Mouse (Mus musculus): ENCODE measurements around the gene Stk16. TPM values are rescaled to one million over a fixed set of nuclear protein-coding genes. Genes with fewer than 3 reads are reported as not detected.

The Stk16 gene
- polyA plus RNA-seq, 1 experiment from 2014 or later, result 75.8 TPM

DNA sequence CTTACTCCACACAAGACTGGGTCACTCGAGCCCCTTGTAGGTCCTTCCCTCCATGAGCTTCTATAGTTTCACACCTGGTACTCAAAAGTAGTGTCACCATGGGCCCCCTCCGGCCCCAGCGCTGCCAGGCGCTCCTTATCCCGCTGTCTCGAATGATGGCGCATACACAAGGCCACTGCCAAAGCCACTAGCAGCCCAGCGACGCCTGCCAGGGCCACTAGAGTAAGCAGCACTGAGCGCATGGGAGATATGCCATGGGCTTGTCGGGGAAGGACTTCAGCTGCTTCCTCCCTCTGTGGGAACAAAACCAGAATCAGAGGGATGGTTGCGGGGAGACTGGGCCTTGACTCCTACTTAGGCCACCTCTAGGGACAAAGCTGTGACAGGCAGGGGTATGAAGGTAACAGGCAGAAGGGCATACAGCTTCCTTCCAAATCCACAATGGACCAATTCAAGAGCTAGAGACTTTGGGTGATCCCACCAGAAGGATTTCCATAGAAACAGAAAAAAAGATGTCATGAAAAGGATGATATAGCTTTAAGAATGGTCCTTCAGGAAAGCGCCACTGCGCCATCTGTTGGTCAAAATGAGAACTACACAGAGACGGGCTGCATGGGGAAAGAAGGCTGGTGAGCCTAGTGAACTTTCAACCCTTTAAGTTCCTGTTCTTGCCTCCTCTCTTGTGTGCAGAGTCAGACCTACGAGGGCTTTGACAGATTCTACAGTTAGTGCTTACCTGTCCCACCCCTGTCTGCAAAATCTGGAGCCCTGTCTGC lies 43.4 kb downstream of the Stk16 start:
- Histone ChIP-seq H3K9me3 (ENCODE audit: low read length) (no peaks in the 10 kb centered on the region), H3K4me3 (ENCODE audit: low read depth, low read length) (no peak overlapping the region), H3K27me3 (replicated peaks; ENCODE audit: insufficient read depth, low read length) (no peaks in the 10 kb centered on the region), H3K9ac (replicated peaks; ENCODE audit: low read depth) (no peak overlapping the region), H3K4me1 (ENCODE audit: insufficient read depth, low read depth, low read length) (no peaks in the 10 kb centered on the region), H3K4me2 (replicated peaks; ENCODE audit: low read depth, low read length) (no peak overlapping the region), H3K36me3 (ENCODE audit: insufficient read depth, low read length) (no peaks in the 10 kb centered on the region), H3K27ac (ENCODE audit: low read length) (no peak overlapping the region)
- TF ChIP-seq EP300 (IDR thresholded peaks at IDR 0.05) (no peak), CTCF (IDR thresholded peaks at IDR 0.05) (peak; percentile 93)
- ATAC-seq, result no peak
- peak; percentile 63 for DNase-seq (ENCODE audit: low spot score)
- 59% methylated on average over 16 of the region's 16 CpGs for WGBS

DNA sequence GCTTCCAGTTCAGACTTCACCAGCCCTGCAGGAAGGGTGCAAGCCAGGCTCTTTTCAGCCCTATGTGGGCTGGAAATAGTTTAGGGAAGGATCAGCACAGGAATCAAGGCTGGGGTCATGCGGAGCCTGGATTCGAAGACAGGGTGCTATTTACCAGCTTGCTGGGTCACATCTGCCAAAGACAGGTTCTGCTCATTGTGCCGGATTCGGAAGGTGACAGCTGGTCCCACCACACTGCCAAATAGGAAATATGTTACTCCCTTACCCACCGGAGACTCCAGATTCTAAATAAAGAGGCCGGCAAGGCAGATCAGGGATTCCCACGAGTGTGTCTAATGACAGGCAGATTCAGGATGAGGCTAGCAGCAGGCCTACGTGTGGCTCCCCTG lies 44.0 kb downstream of the Stk16 start:
- Histone ChIP-seq H3K4me2 (replicated peaks; ENCODE audit: low read depth, low read length) (no peak overlapping the region), H3K27ac (ENCODE audit: low read length) (no peak overlapping the region), H3K9ac (replicated peaks; ENCODE audit: low read depth) (no peak overlapping the region), H3K27me3 (replicated peaks; ENCODE audit: insufficient read depth, low read length) (no peaks in the 10 kb centered on the region), H3K4me1 (ENCODE audit: insufficient read depth, low read depth, low read length) (no peaks in the 10 kb centered on the region), H3K4me3 (ENCODE audit: low read depth, low read length) (no peak overlapping the region), H3K9me3 (ENCODE audit: low read length) (no peaks in the 10 kb centered on the region), H3K36me3 (ENCODE audit: insufficient read depth, low read length) (no peaks in the 10 kb centered on the region)
- DNase-seq (ENCODE audit: low spot score), result no peak
- ATAC-seq, result no peak
- WGBS, result 65% methylated on average over 8 of the region's 8 CpGs
- TF ChIP-seq CTCF (IDR thresholded peaks at IDR 0.05), result no peak
- no peak for TF ChIP-seq EP300 (IDR thresholded peaks at IDR 0.05)

DNA sequence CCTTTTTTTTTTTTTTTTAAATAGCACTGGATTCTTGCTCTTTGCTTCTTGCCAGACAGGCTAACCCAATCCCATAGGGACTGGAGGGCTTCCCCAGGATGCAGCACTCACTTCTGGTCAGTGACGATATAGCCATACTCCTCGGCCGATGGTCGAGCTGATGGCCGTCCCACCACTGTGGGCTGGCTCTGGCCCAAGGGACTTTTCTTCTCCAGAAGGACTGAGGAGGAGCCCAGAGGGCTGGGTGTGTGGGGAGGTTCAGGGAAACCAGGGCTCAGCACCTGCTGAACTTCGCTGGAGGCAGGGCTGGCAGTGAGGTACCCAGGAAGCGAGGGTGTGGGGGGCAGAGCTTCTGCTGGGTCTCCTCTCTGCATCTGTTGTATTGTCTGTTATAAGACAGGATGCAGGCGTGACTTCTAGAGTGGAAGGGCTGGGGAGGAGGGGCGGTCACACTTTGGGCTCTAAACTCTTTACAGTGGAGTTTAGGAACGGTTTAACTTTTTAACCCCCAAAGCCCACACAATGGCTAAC lies 44.9 kb downstream of the Stk16 start:
- 49% methylated on average over 10 of the region's 10 CpGs for WGBS
- Histone ChIP-seq H3K4me1 (ENCODE audit: insufficient read depth, low read depth, low read length) (no peaks in the 10 kb centered on the region), H3K27me3 (replicated peaks; ENCODE audit: insufficient read depth, low read length) (no peaks in the 10 kb centered on the region), H3K4me3 (ENCODE audit: low read depth, low read length) (no peak overlapping the region), H3K9me3 (ENCODE audit: low read length) (no peaks in the 10 kb centered on the region), H3K27ac (ENCODE audit: low read length) (no peak overlapping the region), H3K4me2 (replicated peaks; ENCODE audit: low read depth, low read length) (no peak overlapping the region), H3K36me3 (ENCODE audit: insufficient read depth, low read length) (no peaks in the 10 kb centered on the region), H3K9ac (replicated peaks; ENCODE audit: low read depth) (no peak overlapping the region)
- DNase-seq (ENCODE audit: low spot score), result no peak
- no peak for ATAC-seq
- TF ChIP-seq CTCF (IDR thresholded peaks at IDR 0.05) (no peak), EP300 (IDR thresholded peaks at IDR 0.05) (no peak)

DNA sequence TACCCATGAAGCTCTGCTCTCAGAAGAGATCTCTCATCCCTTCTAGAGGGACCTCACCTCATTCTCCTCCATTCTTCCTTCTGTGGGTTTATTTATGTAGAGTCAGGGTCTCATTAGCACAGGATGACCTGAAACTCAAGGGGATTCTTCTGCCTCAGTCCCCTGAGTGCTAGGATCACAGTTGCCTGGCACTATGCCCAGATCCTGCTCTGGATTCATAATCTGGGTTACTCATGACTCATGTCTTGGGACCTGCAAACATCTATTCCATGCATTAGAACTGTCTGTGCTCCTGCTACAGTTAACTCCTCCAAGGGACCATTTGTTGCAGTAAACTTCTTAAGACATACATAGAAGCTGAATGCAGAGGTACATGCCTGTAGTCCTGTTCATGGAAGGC lies 50.6 kb downstream of the Stk16 start:
- Histone ChIP-seq H3K4me3 (ENCODE audit: low read depth, low read length) (no peak overlapping the region), H3K4me1 (ENCODE audit: insufficient read depth, low read depth, low read length) (no peaks in the 10 kb centered on the region), H3K27ac (ENCODE audit: low read length) (no peak overlapping the region), H3K27me3 (replicated peaks; ENCODE audit: insufficient read depth, low read length) (peaks cover 15% of the 10 kb centered on the region), H3K36me3 (ENCODE audit: insufficient read depth, low read length) (no peaks in the 10 kb centered on the region), H3K9ac (replicated peaks; ENCODE audit: low read depth) (no peak overlapping the region), H3K4me2 (replicated peaks; ENCODE audit: low read depth, low read length) (no peak overlapping the region), H3K9me3 (ENCODE audit: low read length) (no peaks in the 10 kb centered on the region)
- no peak for TF ChIP-seq CTCF (IDR thresholded peaks at IDR 0.05)
- TF ChIP-seq EP300 (IDR thresholded peaks at IDR 0.05), result no peak
- no peak for ATAC-seq
- DNase-seq (ENCODE audit: low spot score), result no peak

DNA sequence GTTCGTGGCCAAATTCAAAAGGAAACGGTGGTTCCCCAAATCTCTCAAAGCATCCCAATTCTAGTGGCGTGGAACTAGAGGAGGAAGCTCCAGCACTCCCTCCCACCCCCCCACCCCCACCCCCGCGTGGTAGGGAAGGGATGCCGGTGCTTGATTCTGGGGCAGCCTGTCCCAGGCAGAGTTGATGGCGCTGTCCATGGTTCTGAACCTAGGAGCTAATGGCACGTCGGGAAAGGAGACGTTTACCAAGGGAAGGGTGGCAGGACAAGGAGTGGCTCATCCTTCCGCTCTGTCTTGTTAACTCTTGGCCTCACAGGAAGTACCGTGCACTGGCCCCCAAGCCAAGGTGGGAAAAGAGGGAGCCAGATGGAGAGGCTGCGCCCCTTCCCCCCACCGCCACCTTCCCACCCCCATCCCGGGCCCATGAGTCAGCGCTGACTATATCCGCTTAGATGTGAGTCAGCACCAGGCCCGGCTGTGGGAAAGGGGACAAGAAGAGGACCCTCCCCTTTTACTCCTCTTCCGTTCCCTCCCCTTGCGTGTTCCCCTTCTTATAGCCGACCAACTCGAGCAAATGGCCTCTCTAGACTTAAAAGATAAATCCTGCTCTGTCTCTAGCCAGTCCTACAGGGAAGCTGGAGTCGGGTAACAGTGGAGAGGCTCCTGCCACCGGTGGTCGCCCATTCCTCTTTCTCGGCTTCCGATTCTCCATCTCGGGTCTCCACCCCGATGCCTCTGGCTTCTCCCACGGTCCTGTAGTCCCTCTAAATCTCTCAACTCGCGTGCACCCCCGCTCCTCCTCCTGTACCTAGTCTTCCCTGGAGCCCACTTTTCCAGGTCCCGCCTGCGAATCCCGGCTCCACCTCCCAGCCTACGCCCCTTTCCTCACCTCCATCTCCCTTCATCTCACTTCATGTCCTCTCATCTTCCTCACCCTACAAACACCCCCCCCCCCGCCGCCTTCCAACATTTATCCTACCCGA lies 52.6 kb downstream of the Stk16 start:
- H3K27ac ChIP-seq (ENCODE audit: low read length), result no peak overlapping the region
- WGBS, result 4% methylated on average over 40 of the region's 40 CpGs
- ATAC-seq (peak; percentile 61), DNase-seq (ENCODE audit: low spot score) (peak; percentile 81)
- H3K4me1 ChIP-seq (ENCODE audit: insufficient read depth, low read depth, low read length), result no peaks in the 10 kb centered on the region
- no peak overlapping the region for H3K4me2 ChIP-seq (replicated peaks; ENCODE audit: low read depth, low read length)
- H3K27me3 ChIP-seq (replicated peaks; ENCODE audit: insufficient read depth, low read length), result peaks cover 15% of the 10 kb centered on the region
- H3K36me3 ChIP-seq (ENCODE audit: insufficient read depth, low read length), result no peaks in the 10 kb centered on the region
- H3K4me3 ChIP-seq (ENCODE audit: low read depth, low read length), result no peak overlapping the region
- no peaks in the 10 kb centered on the region for H3K9me3 ChIP-seq (ENCODE audit: low read length)
- TF ChIP-seq CTCF (IDR thresholded peaks at IDR 0.05) (no peak), EP300 (IDR thresholded peaks at IDR 0.05) (no peak)
- H3K9ac ChIP-seq (replicated peaks; ENCODE audit: low read depth), result no peak overlapping the region

All from lung, postnatal 0 days (tissue).